Mouse (Mus musculus) splenic B cell, adult 2 months (primary cell): ENCODE measurements around the gene Ern1.
A peak's percentile ranks its signal among the peaks of the same experiment; 100 is the strongest.

Experiments
- DNase-seq: peaks from one replicate; pipeline ENCODE4 v3.0.0-alpha.2; 2011; ENCODE audit warnings: low read depth, low spot score
- H3K27me3 ChIP-seq: 2 replicates; pipeline ENCODE4 v1.6.1; 2012; ENCODE audit warnings: mild to moderate bottlenecking, low read length, moderate library complexity, mixed read lengths; ENCODE audit not compliant: control insufficient read depth, poor library complexity, insufficient read depth, severe bottlenecking
- H3K36me3 ChIP-seq: 2 replicates; pipeline ENCODE4 v1.6.1; 2012; ENCODE audit warnings: mild to moderate bottlenecking, low read length, moderate library complexity, mixed read lengths; ENCODE audit not compliant: control insufficient read depth, poor library complexity, insufficient read depth, severe bottlenecking

The Ern1 gene

DNA sequence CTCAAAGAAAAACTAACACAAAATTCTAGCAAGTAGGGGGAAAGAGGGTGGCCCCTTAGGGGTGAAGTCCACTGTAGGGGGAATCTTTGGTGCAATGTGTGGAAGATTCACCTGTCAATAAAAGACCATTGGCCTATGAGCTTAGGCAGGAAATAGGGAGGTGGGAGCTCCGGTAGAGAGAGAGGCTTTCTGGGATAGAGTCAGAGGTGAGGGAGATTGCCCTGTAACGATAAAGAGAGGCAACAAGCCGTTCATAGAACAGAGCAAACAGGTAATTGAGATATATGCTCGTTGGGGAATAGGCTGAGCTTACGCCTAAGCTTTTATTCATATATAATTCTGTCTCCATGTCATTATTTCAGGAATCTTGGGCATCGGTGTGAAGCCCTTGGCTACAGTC, 100.6 kb downstream of the Ern1 start:
- DNase-seq, result peak; percentile 60

DNA sequence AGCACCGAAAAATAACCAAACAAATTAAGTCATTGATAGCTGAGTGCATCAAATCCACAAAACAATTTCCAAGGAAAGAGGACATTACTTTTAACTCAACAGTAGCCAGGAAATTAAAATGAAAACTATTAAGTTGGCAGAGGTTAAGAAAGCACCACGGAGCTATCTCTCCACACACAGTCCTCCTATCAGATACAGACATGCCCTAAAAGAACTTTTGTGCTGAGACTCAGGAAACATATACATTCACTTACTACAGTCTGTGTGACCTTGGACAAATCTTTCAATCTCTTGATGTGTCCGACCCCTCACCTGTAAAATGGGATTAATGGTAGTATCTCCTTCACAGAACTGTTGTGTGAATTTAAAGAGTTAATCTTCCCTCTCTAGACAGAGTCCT, 101.2 kb downstream of the Ern1 start:
- Histone ChIP-seq H3K36me3 (no peaks in the 10 kb centered on the region; the same call in none of the 2 replicates), H3K27me3 (no peaks in the 10 kb centered on the region)
- no peak for DNase-seq

More for the DNA sequence above, 100.6 kb downstream of the Ern1 start:
- no peaks in the 10 kb centered on the region for H3K27me3 ChIP-seq
- H3K36me3 ChIP-seq, result no peaks in the 10 kb centered on the region; the same call in none of the 2 replicates

DNA sequence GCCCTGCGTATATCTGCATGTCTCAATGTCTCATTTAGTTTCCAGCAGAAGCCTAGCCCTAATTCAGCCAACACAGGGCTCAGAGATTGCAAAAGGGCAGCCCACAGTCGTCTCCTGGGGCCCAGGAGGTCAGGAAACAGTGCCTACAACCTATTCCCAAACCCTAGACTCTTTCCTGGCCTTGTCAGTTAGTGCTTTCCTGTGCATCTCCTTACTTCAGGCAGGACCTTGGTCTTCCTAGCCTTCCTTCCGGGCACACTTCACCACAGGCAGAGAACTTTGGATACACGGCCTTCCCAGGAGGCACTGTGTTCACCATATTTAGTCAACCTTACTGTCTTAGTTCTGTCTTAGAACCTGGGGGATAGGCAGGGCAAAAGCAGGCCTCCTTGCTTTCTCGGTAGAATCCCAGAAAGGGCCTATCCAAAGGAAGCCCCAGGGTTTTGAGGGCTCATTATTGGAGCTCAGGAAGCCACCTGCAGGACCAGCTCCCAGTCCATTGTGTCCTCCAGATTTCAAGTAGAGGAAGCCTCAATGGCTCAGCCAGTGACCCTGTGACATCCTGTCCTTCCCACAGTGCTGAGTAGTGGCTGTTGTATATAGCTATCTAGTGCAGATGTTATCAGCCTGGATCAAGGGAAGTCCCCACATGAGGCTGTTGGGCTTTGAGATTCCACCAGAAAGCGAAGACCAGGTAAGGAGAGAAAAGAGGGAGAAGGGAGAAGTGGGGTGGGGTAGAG, 104.4 kb downstream of the Ern1 start:
- DNase-seq, result no peak
- Histone ChIP-seq H3K36me3 (peaks cover 19% of the 10 kb centered on the region), H3K27me3 (no peaks in the 10 kb centered on the region)

DNA sequence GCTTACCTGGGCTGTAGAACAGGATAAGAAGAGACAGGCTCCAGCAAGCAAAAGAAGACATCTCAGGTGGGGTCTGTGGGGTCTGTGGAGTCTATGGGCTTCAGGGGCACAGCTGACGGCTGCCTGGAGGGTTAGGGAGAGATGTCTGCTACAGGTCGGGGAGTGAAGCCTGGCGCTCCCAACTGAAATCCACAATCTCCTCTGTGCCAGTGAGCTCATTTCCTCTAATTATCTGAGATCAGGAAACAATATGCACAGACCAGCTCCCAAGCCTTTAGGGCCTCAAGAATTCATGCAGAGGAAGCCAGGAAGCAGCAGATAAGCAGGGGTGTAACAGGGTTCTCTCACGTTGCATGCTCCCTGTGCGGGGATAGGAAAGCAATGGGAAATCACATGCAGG, 105.2 kb downstream of the Ern1 start:
- no peak for DNase-seq
- Histone ChIP-seq H3K36me3 (peaks cover 25% of the 10 kb centered on the region), H3K27me3 (no peaks in the 10 kb centered on the region)

DNA sequence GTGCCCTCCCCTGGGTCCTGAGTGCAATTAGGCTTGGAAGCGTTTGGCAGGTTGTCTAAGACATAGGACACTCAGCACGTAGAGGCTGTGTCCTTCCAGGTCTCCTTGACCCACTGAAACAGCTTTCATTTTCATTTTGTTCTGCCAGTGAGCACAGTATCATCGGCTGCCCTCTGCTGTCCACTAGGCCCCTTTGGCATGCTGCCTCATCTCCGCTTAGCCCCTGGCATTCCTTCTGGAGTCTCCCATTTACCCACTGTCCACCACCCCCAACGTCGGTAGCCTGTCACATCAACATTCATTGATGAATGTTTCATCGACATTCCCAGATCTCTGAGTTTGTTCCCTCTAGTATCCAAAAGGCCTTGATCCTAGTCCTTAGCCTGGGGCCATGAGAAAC, 105.8 kb downstream of the Ern1 start:
- DNase-seq, result no peak
- Histone ChIP-seq H3K27me3 (no peaks in the 10 kb centered on the region), H3K36me3 (peaks cover 30% of the 10 kb centered on the region)

DNA sequence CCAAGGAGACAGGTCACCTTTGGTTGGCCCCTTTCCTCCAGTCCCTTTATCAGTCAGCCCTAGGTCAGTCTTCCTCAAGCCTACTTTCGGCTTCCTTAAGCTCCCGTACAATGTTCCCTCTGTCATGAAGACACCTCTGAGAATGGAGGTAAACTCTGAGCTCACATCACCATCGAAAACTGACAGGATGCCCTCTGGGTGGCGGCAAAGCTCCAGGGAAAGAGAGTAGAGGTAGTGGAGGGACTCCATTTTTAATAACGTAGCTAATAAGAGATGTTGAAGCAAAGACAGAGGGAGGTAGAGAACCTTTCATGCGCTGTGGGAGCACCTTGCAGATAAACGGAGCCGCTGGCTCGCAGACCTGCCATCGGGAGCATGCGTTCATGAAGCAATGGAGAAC, 106.6 kb downstream of the Ern1 start:
- Histone ChIP-seq H3K36me3 (peaks cover 37% of the 10 kb centered on the region), H3K27me3 (no peaks in the 10 kb centered on the region)
- DNase-seq, result no peak

DNA sequence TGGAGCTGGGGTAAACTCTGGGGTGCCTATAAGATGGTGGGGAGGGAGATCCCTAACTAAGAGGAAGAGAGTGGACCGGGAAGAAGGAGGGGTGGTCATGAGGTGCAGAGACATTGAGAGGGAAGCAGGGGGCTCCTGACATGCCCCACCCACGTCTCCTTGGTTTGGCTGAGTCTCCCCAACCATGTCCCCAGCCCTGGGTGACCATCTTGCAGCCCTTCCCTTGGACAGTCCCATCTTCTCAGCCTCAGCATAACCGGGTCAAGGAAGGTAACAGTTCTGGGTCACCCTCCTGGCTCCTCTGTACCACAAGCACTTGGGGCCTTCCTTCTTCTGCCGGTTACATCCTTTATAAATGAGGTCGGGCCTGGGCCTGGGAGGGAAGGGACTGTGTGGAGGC, 112.7 kb downstream of the Ern1 start:
- Histone ChIP-seq H3K36me3 (peaks cover 30% of the 10 kb centered on the region), H3K27me3 (no peaks in the 10 kb centered on the region)
- DNase-seq, result no peak

DNA sequence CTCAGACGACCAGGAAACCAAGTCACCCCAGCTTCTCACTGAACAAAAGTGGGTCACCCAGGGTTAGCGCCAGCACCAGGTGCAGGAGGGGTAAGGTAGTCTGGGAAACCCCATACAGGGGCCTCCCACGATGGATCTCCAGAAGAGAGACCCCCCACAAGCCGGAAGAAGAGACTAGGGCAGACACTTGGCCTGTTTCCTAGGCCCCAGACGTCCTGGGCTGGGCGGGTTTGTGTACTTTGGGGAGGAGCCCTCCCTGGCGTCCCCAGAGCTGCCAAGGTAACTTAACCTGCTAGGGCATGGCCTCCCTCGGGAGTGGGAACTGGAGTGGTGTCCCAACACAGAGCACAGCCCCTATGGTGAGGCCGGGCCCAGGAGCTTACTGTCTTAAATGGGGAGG, 113.1 kb downstream of the Ern1 start:
- Histone ChIP-seq H3K36me3 (peaks cover 27% of the 10 kb centered on the region), H3K27me3 (no peaks in the 10 kb centered on the region)
- DNase-seq, result no peak

DNA sequence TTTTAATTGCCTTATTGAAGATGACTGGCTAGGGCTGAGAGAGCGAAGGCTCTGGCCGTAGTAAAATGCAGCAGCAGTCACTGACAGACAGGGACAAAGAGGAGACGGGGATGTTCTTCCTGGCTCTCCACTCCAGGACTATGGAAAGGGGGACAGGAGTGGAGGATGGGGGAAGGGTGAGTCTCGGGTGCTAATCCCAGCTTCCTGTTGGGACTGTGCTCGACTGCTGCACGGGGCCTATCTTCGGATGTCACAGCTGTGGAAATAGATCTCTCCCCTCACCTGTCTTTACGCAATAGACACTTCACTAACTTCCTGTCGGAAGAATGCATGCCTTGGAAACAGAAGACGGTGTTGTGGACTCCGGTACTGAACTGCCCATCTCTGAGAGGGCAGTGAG, 113.7 kb downstream of the Ern1 start:
- H3K27me3 ChIP-seq, result no peaks in the 10 kb centered on the region
- DNase-seq, result no peak
- peaks cover 26% of the 10 kb centered on the region for H3K36me3 ChIP-seq

DNA sequence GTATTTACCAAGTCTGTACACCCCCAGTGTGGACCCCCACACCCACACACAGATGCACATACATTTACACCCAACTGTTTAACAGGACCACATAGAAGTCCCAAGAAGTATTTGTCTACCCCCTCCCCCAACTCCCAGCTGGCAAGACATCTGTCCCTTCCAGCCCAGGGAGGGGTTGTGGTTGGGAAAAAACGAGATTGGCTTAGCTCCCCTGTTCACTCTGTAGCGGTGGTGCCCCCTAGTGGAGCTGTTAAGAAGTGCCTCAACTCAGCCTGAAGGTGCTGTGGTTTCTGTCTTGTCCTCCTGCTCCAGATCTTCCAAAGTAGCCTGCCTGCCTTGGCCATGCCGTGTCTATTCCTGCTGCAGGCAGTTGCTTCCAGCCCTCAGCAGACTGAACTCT, 121.3 kb downstream of the Ern1 start:
- Histone ChIP-seq H3K36me3 (no peaks in the 10 kb centered on the region), H3K27me3 (no peaks in the 10 kb centered on the region)
- DNase-seq, result peak; percentile 84

DNA sequence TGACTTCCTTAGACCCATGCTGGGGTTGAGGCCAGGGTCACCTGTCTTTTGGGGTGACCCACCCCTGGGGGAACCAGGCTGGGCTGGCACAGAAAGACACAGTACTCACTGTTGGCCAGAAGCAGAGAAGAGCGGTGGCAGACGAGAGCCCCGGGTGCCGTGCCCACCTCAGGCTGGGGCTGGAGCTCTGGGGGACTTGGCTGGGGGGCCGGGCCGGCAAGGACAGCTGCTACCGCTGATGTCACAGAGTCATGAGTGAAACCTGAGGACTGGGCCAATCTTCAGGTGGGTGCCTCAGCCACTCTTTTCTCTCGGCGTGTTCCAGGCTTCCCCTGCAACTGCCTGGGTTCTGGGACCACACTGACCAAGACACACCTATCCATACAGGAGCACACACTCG, 122.3 kb downstream of the Ern1 start, which contains the start of gene Prr29:
Gene Prr29 (plus strand): TSS at position 107 of the 400 bp plus-strand sequence.
- H3K36me3 ChIP-seq, result no peaks in the 10 kb centered on the region
- no peaks in the 10 kb centered on the region for H3K27me3 ChIP-seq
- no peak for DNase-seq

DNA sequence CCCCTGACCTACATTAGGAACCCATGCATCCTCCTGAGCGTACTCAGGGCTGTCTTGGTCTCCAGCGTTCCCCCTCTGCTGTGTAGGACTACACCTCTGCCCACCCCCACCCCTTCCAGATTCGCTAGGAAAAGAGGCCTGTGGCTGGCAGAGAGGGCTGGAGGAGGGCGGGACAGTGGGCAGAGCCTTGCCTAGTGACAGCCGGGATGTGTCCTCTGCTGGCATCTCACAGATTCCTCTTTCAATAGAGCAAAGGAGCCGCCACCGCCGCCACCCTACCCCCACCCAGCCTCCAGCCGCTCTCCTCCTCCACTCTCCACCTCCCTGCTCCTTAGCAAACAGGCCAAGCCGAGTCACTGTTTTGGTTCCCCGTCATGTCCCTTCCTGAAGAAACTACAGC, 122.9 kb downstream of the Ern1 start:
- no peak for DNase-seq
- no peaks in the 10 kb centered on the region for H3K36me3 ChIP-seq
- H3K27me3 ChIP-seq, result no peaks in the 10 kb centered on the region

DNA sequence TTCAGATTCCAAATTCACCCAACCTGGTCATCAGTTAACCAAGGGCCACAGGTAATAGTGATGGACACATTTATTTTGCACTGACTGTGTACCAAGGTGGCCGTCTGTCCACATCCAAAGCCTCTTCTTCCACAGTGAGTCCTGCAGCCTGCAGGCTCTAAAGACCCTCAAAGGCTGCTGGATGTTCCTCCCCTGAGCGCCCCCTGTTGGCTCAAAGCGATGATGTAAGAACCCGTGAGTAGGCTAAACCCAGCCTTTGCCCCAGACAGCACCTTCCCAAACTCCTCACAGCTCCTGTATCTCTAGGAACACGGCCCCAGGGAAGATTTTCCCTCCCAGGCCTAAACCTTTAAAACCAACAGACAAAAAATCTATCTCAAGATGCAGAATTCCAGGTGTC, 128.3 kb downstream of the Ern1 start:
- DNase-seq, result peak; percentile 73
- H3K36me3 ChIP-seq, result no peaks in the 10 kb centered on the region
- H3K27me3 ChIP-seq, result no peaks in the 10 kb centered on the region

DNA sequence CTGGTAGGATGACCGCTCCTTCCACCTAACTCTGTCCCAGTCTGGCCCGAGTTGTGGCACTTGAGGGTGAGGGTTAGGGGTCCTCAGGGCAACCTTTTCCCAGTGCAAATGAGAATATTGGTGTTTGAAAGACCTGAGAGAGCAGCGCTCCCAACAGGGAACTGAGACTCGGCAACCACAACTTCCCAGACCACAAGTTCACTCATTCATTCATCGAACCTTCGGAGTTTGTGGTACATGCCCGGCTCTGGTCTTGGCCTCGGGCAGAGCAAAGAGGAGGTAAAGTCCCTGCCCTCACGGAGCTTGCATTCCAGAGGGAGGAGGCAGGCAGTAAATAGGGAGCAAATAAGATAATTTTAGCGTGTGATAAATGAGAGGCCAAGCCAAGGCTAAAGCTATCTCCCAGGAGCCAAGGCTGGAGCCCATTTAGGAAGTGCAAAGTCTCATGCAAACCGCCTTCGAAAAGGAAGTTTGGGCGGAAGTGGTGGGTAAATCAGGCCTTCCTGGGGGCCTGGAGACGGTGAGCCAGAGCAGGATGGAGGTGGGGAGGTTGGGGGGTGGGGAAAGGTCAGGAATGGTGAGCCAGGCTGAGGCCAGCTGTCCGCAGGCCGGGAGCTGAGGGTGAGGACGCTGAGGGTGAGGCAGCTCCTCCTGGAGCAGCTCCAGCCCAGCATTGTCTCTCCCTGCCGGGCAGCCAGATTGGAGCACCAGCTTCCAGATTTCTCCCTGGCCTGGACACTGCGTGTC, 132.1 kb downstream of the Ern1 start:
- H3K27me3 ChIP-seq, result no peaks in the 10 kb centered on the region
- peak; percentile 25 for DNase-seq
- H3K36me3 ChIP-seq, result no peaks in the 10 kb centered on the region

DNA sequence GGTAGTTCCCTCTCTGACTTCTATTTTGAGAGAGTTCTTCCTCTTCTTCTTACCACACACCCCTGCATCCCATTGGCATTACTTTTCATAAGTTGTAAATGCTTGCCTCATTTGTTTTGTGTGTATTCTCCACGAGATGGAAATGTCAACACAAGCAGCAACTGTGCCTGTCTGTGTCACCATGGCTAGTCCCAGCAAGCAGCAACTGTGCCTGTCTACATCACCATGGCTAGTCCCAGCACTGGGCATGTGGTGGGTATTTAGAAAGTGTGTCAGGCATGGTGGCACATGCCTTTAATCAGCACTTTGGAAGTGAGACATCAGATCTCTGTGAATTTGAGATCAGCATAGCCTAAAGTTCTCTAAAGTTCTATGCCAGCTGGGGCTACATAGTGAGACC, 133.5 kb downstream of the Ern1 start:
- H3K27me3 ChIP-seq, result no peaks in the 10 kb centered on the region
- no peaks in the 10 kb centered on the region for H3K36me3 ChIP-seq
- DNase-seq, result no peak
